Mouse (Mus musculus): ENCODE measurements around the gene Tirap.

GRCm38 (mm10) chr9:35145118-35145517, 55.0 kb downstream of the Tirap start:
- TF ChIP-seq CTCF (IDR thresholded peaks at IDR 0.05; ENCODE audit: control insufficient read depth, insufficient read depth, insufficient read length) (no peak), MAX (IDR thresholded peaks at IDR 0.05) (no peak), USF1 (IDR thresholded peaks at IDR 0.05; ENCODE audit: low read depth) (no peak), MYOG (IDR thresholded peaks at IDR 0.05; ENCODE audit: control insufficient read depth, extremely low read depth, insufficient read length) (no peak)

Measured in C2C12 (cell line).